In the genomic region with DNA sequence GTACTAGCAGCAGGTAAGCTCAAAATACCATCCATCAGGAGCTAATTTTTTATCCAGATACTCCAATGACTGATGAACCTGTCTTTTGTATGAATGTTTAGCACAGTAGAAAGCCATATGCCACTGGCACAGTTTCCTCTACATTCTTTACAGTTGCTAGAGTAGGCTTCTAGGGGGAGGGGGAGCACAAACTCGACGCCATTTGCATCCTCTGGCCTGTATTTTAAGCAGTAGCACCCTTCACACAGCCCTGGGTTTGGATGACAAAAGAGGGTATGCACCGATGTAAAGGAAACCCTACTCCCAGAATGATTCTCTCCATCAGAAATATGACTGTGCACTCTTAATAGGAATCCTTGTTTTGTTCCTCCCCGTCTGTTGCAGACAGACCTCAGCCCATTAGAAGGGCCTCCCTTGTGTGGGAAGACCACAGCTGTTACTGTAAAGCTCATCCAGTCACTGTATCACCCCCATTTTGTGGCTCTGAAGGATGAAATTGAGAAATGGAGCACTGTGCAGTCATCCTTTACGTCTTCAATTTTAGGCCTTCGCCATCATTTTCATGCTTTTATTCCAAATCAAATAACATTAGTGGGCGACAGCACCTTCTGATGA, we compare ENCODE assay signal across 14 mouse cellular contexts. TPM values are rescaled to one million over a fixed set of nuclear protein-coding genes. Genes with fewer than 3 reads are reported as not detected.
DNase-seq lines count a peak whose midpoint lies in the region; ATAC-seq and TF ChIP-seq lines count a peak whose summit lies in the region.
"Had no signal": no experiment of that assay in that cellular context is flagged by ENCODE, and none has a peak within 500 bp of the region (broad histone marks: within the 10 kb centered on the region; RNA-seq: fewer than 3 reads in every experiment).

No protein-coding gene starts in this region.

- no peak for DNase-seq in forebrain, embryonic 10.5 days (ENCODE audit: extremely low spot score, low spot score)
- no peak for DNase-seq in forebrain, postnatal 0 days
- DNase-seq in hindbrain, postnatal 0 days (ENCODE audit: low spot score), result peak; percentile 45
- DNase-seq in kidney, adult 8-10 months, result no peak
- DNase-seq in left cerebral cortex, adult 8-10 months (ENCODE audit: low spot score in 2 of 2), result no peak
- no peak for DNase-seq in lung, postnatal 4 days
- DNase-seq: adrenal gland, adult 8-10 months; cerebellum, adult 11 months; heart, adult 2 months; thymus, adult 2 months had no signal

- peaks cover 45% of the 10 kb centered on the region for H3K4me1 ChIP-seq in forebrain, embryonic 10.5 days
- 0 out of 2 replicates have a peak, but pooled peaks cover 12% of the 10 kb centered on the region for H3K4me1 ChIP-seq in forebrain, postnatal 0 days (ENCODE audit: insufficient read depth)
- peaks cover 47% of the 10 kb centered on the region for H3K4me1 ChIP-seq in forebrain, embryonic 13.5 days
- H3K4me1 ChIP-seq in hindbrain, postnatal 0 days (ENCODE audit: insufficient read depth, low read length), result peaks cover 17% of the 10 kb centered on the region
- H3K4me1 ChIP-seq in neural tube, embryonic 13.5 days (replicated peaks), result peaks cover 39% of the 10 kb centered on the region

- H3K36me3 ChIP-seq in forebrain, embryonic 10.5 days (replicated peaks), result no peaks in the 10 kb centered on the region
- no peaks in the 10 kb centered on the region for H3K36me3 ChIP-seq in forebrain, postnatal 0 days (ENCODE audit: insufficient read depth)
- H3K36me3 ChIP-seq in forebrain, embryonic 13.5 days (ENCODE audit: poor library complexity, severe bottlenecking), result no peaks in the 10 kb centered on the region
- no peaks in the 10 kb centered on the region; the same call in 1 of the 2 replicates for H3K36me3 ChIP-seq in hindbrain, postnatal 0 days (ENCODE audit: insufficient read depth, low read length)
- no peaks in the 10 kb centered on the region for H3K36me3 ChIP-seq in neural tube, embryonic 13.5 days

- TF ChIP-seq CTCF in forebrain, postnatal 0 days (IDR thresholded peaks at IDR 0.05; ENCODE audit: low read depth), result no peak
- TF ChIP-seq CTCF in hindbrain, postnatal 0 days (IDR thresholded peaks at IDR 0.05; ENCODE audit: low read depth), result no peak

- H3K27ac ChIP-seq in forebrain, embryonic 10.5 days, result peak overlapping the region; percentile 77
- no peak overlapping the region for H3K27ac ChIP-seq in forebrain, postnatal 0 days (ENCODE audit: low read depth, low read length)
- peak overlapping the region; percentile 88 for H3K27ac ChIP-seq in forebrain, embryonic 13.5 days
- H3K27ac ChIP-seq in hindbrain, postnatal 0 days, result peak overlapping the region; percentile 45
- peak overlapping the region; percentile 72 for H3K27ac ChIP-seq in neural tube, embryonic 13.5 days (replicated peaks)
- H3K27ac ChIP-seq: heart, adult 2 months had no signal

- no peak for ATAC-seq in forebrain, postnatal 0 days
- ATAC-seq in forebrain, embryonic 13.5 days, result peak; percentile 33; the same call in 1 of the 2 replicates
- ATAC-seq in hindbrain, postnatal 0 days, result no peak
- ATAC-seq in neural tube, embryonic 13.5 days (ENCODE audit: low read depth), result peak; percentile 72

- no peak overlapping the region for H3K9ac ChIP-seq in forebrain, postnatal 0 days
- no peak overlapping the region for H3K9ac ChIP-seq in forebrain, embryonic 13.5 days
- no peak overlapping the region for H3K9ac ChIP-seq in hindbrain, postnatal 0 days (replicated peaks; ENCODE audit: low read length)
- no peak overlapping the region for H3K9ac ChIP-seq in neural tube, embryonic 13.5 days

- H3K9me3 ChIP-seq in forebrain, embryonic 10.5 days, result no peaks in the 10 kb centered on the region
- no peaks in the 10 kb centered on the region for H3K9me3 ChIP-seq in forebrain, postnatal 0 days (ENCODE audit: low read length)
- no peaks in the 10 kb centered on the region for H3K9me3 ChIP-seq in forebrain, embryonic 13.5 days (replicated peaks)
- H3K9me3 ChIP-seq in hindbrain, postnatal 0 days (ENCODE audit: low read length), result no peaks in the 10 kb centered on the region
- H3K9me3 ChIP-seq in neural tube, embryonic 13.5 days, result no peaks in the 10 kb centered on the region

- H3K4me3 ChIP-seq in forebrain, embryonic 10.5 days, result no peak overlapping the region
- no peak overlapping the region for H3K4me3 ChIP-seq in forebrain, postnatal 0 days (ENCODE audit: low read depth, low read length)
- H3K4me3 ChIP-seq in forebrain, embryonic 13.5 days, result no peak overlapping the region
- H3K4me3 ChIP-seq in hindbrain, postnatal 0 days (ENCODE audit: low read length), result no peak overlapping the region
- no peak overlapping the region for H3K4me3 ChIP-seq in neural tube, embryonic 13.5 days
- H3K4me3 ChIP-seq: erythroblast, embryonic 14.5 days; heart, adult 2 months had no signal

- H3K27me3 ChIP-seq in forebrain, embryonic 10.5 days (ENCODE audit: poor library complexity, severe bottlenecking), result no peaks in the 10 kb centered on the region
- H3K27me3 ChIP-seq in forebrain, postnatal 0 days (ENCODE audit: insufficient read depth, low read length), result no peaks in the 10 kb centered on the region
- H3K27me3 ChIP-seq in forebrain, embryonic 13.5 days, result peaks cover 20% of the 10 kb centered on the region
- no peaks in the 10 kb centered on the region for H3K27me3 ChIP-seq in hindbrain, postnatal 0 days (ENCODE audit: insufficient read depth, low read length)
- peaks cover 11% of the 10 kb centered on the region; the same call in 1 of the 2 replicates for H3K27me3 ChIP-seq in neural tube, embryonic 13.5 days

- WGBS in forebrain, embryonic 10.5 days, result 83% methylated on average over 7 of the region's 7 CpGs
- WGBS in forebrain, postnatal 0 days, result 46% methylated on average over 7 of the region's 7 CpGs
- 40% methylated on average over 7 of the region's 7 CpGs for WGBS in forebrain, embryonic 13.5 days
- 48% methylated on average over 7 of the region's 7 CpGs for WGBS in hindbrain, postnatal 0 days
- 47% methylated on average over 7 of the region's 7 CpGs for WGBS in neural tube, embryonic 13.5 days

- H3K4me2 ChIP-seq in forebrain, postnatal 0 days (ENCODE audit: low read depth), result no peak overlapping the region
- peak overlapping the region; percentile 19 for H3K4me2 ChIP-seq in forebrain, embryonic 13.5 days
- no peak overlapping the region for H3K4me2 ChIP-seq in hindbrain, postnatal 0 days (ENCODE audit: low read depth, low read length)
- no peak overlapping the region for H3K4me2 ChIP-seq in neural tube, embryonic 13.5 days
- H3K4me2 ChIP-seq: liver, embryonic 11.5 days had no signal

RNA-seq across cellular contexts. Expression of gene Ggact, which starts 30.7 kb away (rescaled TPM):
- 5.9 and 7.4 TPM in 2 replicates for polyA plus RNA-seq in forebrain, embryonic 10.5 days (2016; fragmentation: Nextera tagmentation; extraction: Ambion mirVana)
- total RNA-seq in forebrain, postnatal 0 days (2014; rRNA removed), result 16.4 and 18.8 TPM in 2 replicates
- polyA plus RNA-seq in forebrain, postnatal 0 days (2015; fragmentation: Nextera tagmentation; extraction: Ambion mirVana), result 16.1 and 19.2 TPM in 2 replicates
- polyA plus RNA-seq in forebrain, embryonic 13.5 days (2015; fragmentation: Nextera tagmentation; extraction: Ambion mirVana), result 5.0 and 5.2 TPM in 2 replicates
- total RNA-seq in hindbrain, postnatal 0 days (2014; rRNA removed), result 18.4 and 36.5 TPM in 2 replicates
- 27.9 and 29.1 TPM in 2 replicates for polyA plus RNA-seq in hindbrain, postnatal 0 days (2015; fragmentation: Nextera tagmentation; extraction: Ambion mirVana)
- 6.5 and 9.4 TPM in 2 replicates for polyA plus RNA-seq in neural tube, embryonic 13.5 days (2015; fragmentation: Nextera tagmentation; extraction: Ambion mirVana)
- 10 to 100 TPM; 33.0 to 39.9 (median 34.3) TPM for total RNA-seq in left cerebral cortex, adult 8-10 months (2022)

Comparison
In these comparisons a context has a peak if more than half of its experiments do, and no peak if none do; other contexts are left out.
1. ATAC-seq: peak in forebrain, embryonic 13.5 days (single experiment) and neural tube, embryonic 13.5 days (single experiment); none in forebrain, postnatal 0 days (single experiment) and hindbrain, postnatal 0 days (single experiment).